Mouse (Mus musculus) midbrain, embryonic 10.5 days (tissue): ENCODE data around the gene Igf2bp2. TPM values are rescaled to one million over a fixed set of nuclear protein-coding genes. Genes with fewer than 3 reads are reported as not detected.

Source experiments
- DNase-seq: peaks from one replicate; pipeline ENCODE4 v3.0.0-alpha.2; 2017; ENCODE audit warnings: low spot score
- H3K27ac ChIP-seq: fragments of 300-500 bp; sonication (generic); replicated peaks from 2 replicates; pipeline ENCODE4 v1.5.1; 2016; ENCODE audit warnings: mild to moderate bottlenecking
- H3K27me3 ChIP-seq: fragments of 300-500 bp; sonication (generic); 2 replicates; pipeline ENCODE4 v1.6.1; 2016; ENCODE audit warnings: low read depth, mild to moderate bottlenecking; ENCODE audit not compliant: poor library complexity, severe bottlenecking
- H3K36me3 ChIP-seq: fragments of 300-500 bp; sonication (generic); 2 replicates; pipeline ENCODE4 v1.6.1; 2016; ENCODE audit warnings: mild to moderate bottlenecking, moderate library complexity
- H3K4me1 ChIP-seq: fragments of 300-500 bp; sonication (generic); 2 replicates; pipeline ENCODE4 v1.6.1; 2016
- H3K4me3 ChIP-seq: fragments of 300-500 bp; sonication (generic); 2 replicates; pipeline ENCODE4 v1.5.1; 2016; ENCODE audit warnings: mild to moderate bottlenecking, moderate library complexity
- H3K9me3 ChIP-seq: fragments of 300-500 bp; sonication (generic); replicated peaks from 2 replicates; pipeline ENCODE4 v1.6.1; 2016; ENCODE audit warnings: mild to moderate bottlenecking
- WGBS: fragments of 180-500 bp; shearing (Covaris S2); methylation state at CpG from one replicate; pipeline ENCODE4 v1.1.7; 2016; 5-methylcytosine and 5-hydroxymethylcytosine counted together
- polyA plus RNA-seq: library from polyadenylated mRNA; unstranded; fragments of >200 nt; fragmentation: Nextera tagmentation; extraction: Ambion mirVana; gene quantifications from 2 replicates; pipeline ENCODE4 v1.2.1, GENCODE M21; 2016

Igf2bp2 gene
- polyA plus RNA-seq, 1 experiment from 2014 or later = 148 TPM

- Histone ChIP-seq H3K9me3 (no peaks in the 10 kb centered on the region), H3K36me3 (peaks cover 7% of the 10 kb centered on the region), H3K27ac (peak overlapping the region; percentile 99), H3K4me3 (peak overlapping the region; percentile 92), H3K4me1 (peaks cover 34% of the 10 kb centered on the region), H3K27me3 (no peaks in the 10 kb centered on the region; the same call in 1 of the 2 replicates)
- 0% methylated on average over 27 of the region's 27 CpGs for WGBS
- DNase-seq = peak; percentile 69
These were observed 355 bp upstream of the Igf2bp2 start for GRCm38 (mm10) chr16:22163456-22163851.

GRCm38 (mm10) chr16:22162066-22162511 lies 1.0 kb downstream of the Igf2bp2 start:
- Histone ChIP-seq H3K36me3 (no peaks in the 10 kb centered on the region), H3K4me1 (peaks cover 40% of the 10 kb centered on the region), H3K27ac (peak overlapping the region; percentile 99), H3K9me3 (no peaks in the 10 kb centered on the region), H3K4me3 (peak overlapping the region; percentile 92), H3K27me3 (no peaks in the 10 kb centered on the region; the same call in 1 of the 2 replicates)
- under 1% methylated on average over 19 of the region's 19 CpGs for WGBS
- peak; percentile 64 for DNase-seq

DNA sequence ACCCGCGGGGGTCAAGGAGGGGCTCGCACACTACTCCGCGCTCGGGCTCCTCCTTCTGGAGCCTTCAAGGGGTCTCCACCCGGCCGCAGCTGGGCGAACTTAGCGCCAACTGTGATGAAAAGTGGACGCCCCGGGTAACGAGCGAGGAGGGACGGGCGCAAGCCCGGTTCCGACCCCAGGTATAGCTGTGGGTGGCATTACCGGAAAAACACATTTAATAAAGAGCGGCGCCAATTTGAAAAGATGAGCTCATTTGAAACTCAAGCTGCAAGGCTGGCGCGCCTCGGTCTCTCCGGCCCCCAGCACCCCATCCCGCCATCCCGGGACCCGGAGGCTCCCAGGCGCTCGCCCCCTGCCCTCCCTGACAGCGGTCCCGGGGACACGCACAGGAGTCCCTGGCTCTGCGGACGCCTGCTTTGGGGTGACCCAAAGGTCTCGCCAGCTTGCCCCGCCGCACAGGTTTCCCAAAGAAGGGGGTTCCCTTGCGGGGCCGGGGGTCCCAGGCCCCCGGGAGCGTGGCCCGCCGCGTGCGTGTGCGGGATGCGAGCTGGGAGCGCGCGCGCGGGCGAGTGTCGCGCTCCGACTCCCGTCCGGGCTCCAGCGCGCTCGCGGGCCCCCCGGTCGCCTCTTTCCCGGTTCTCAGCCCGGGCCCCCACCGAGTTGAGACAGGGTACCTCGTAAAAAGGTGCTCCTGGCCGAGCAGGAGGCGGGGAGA lies 1.6 kb downstream of the Igf2bp2 start:
- peak overlapping the region; percentile 92 for H3K4me3 ChIP-seq
- no peaks in the 10 kb centered on the region for H3K9me3 ChIP-seq
- H3K27me3 ChIP-seq = no peaks in the 10 kb centered on the region; the same call in 1 of the 2 replicates
- DNase-seq = peak; percentile 77
- H3K4me1 ChIP-seq = peaks cover 40% of the 10 kb centered on the region
- under 1% methylated on average over 71 of the region's 71 CpGs for WGBS
- H3K27ac ChIP-seq = peak overlapping the region; percentile 99
- H3K36me3 ChIP-seq = no peaks in the 10 kb centered on the region

DNA sequence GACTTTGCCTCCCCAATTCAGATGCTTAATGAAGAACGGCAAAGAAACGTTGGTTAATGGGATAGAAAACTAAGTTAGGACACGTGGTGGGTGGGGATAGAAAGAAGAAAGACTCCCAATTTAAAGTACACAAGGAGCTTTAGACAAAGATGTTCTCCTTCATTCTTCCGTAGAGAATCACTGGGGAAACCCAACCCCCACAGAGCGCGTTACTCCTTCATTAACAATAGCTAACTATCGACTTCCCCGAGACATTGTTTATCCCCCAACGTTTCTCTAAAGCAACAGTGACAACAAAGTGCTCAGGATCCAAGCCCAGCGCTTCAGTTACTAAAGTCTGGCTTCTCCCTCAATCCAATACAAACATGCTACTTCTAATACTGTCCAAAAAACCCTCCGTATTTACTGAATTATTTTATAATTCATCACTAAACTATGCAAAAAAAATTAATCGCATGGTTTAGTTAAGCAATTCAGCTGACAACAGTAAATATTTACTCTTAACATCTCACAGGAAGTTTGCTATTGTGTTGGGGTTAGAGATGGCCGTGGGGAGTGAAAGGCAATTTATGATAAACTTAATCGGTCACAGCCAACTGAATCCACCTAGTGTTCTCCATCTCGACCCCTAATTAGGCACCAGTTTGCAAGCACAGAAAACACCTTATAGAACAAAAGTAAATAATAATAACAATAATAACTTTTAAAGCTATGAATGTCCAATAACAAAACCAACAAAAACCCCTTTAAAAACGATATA lies 2.5 kb downstream of the Igf2bp2 start:
- H3K9me3 ChIP-seq = no peaks in the 10 kb centered on the region
- peak; percentile 25 for DNase-seq
- H3K4me3 ChIP-seq = peak overlapping the region; percentile 92
- no peaks in the 10 kb centered on the region; the same call in 1 of the 2 replicates for H3K27me3 ChIP-seq
- no peaks in the 10 kb centered on the region for H3K36me3 ChIP-seq
- H3K27ac ChIP-seq = peak overlapping the region; percentile 99
- WGBS = under 1% methylated on average over 16 of the region's 16 CpGs
- H3K4me1 ChIP-seq = peaks cover 40% of the 10 kb centered on the region

DNA sequence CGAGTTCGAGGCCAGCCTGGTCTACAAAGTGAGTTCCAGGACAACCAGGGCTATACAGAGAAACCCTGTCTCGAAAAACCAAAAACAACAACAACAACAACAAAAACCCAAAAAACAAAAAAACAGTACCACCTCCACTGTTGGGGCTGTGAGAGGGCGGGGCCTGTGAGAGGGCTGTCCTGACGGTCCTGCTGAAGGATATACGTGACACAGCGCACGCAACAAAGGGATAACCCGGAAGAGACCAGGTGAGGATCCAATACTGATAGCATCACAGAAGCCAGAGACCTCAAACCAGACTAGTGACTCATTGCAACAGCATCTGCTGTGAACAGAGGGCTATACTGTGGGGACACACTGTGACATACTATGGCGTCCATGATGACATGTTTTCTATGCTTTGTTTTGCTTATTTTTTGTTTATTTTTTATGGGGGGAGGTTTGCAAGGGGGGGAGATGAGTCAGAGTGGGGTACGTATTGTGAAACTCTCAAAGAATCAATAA lies 10.1 kb downstream of the Igf2bp2 start:
- Histone ChIP-seq H3K27me3 (no peaks in the 10 kb centered on the region), H3K4me3 (no peak overlapping the region), H3K4me1 (peaks cover 46% of the 10 kb centered on the region), H3K9me3 (no peaks in the 10 kb centered on the region), H3K27ac (no peak overlapping the region), H3K36me3 (0 out of 2 replicates have a peak, but pooled peaks cover 8% of the 10 kb centered on the region)
- no peak for DNase-seq
- 92% methylated on average over 11 of the region's 11 CpGs for WGBS

GRCm38 (mm10) chr16:22151706-22152315 lies 11.3 kb downstream of the Igf2bp2 start:
- peaks cover 54% of the 10 kb centered on the region for H3K4me1 ChIP-seq

DNA sequence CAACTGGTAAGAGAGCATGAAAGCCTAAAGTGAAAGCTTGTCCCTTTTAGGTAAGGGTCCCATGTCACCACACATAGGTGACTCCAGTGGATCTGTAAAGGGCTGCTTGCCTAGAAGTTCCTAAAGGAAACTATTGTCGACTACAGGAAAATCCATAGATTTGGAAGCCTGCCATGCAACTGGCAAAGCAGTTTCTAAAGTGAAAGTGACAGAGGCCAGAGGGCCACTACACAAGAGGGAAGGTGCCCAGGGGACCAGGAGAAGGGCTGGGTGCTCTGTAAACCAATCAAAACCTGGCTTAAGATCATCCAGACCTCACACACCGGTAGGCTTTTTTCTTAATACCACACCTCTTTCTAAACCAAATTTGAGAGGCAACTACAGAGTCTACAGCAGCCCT lies 12.7 kb downstream of the Igf2bp2 start:
- 0 out of 2 replicates have a peak overlapping the region, but pooled peaks have one; percentile 3 for H3K27ac ChIP-seq
- peaks cover 14% of the 10 kb centered on the region; the same call in 1 of the 2 replicates for H3K36me3 ChIP-seq
- DNase-seq = no peak
- H3K4me3 ChIP-seq = no peak overlapping the region
- no peaks in the 10 kb centered on the region for H3K27me3 ChIP-seq
- WGBS = 47% methylated on average over 2 of the region's 2 CpGs
- H3K4me1 ChIP-seq = peaks cover 54% of the 10 kb centered on the region
- no peaks in the 10 kb centered on the region for H3K9me3 ChIP-seq

More at GRCm38 (mm10) chr16:22151706-22152315, 11.3 kb downstream of the Igf2bp2 start:
- no peak for DNase-seq
- H3K36me3 ChIP-seq = 0 out of 2 replicates have a peak, but pooled peaks cover 13% of the 10 kb centered on the region
- peak overlapping the region; percentile 23; the same call in 1 of the 2 replicates for H3K4me3 ChIP-seq
- H3K27me3 ChIP-seq = no peaks in the 10 kb centered on the region
- WGBS = 17% methylated on average over 10 of the region's 11 CpGs
- peak overlapping the region; percentile 72 for H3K27ac ChIP-seq
- no peaks in the 10 kb centered on the region for H3K9me3 ChIP-seq

DNA sequence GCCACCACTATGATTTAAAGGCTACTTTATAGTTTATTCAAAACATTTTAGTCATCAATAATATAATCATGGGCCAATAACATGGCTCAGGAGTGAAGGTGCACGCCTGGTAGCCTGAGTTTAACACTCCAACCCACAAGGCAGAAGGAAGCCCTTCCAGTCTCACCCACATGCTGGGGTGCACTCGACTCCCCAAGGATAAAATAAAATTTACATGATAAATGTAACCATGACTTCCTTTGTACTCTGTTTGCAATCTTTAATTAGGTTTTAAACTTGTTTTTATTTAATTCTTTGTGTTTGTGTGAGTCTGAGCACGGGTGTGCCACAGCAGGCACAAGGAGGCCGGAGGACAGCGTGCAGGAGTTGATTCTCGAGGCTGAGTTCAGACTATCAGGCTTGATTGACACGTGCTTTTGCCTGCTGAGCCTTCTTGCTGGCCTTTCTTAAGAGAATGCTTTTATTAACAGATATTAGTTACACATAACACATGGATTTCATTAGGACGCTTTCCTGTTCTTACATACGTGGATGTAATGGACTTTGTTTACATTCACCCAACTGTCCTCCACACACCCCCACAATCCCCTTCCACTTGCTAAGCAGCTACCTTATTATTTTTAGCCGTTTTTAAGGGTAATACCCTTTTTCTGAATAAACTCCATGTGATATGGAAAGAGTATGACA lies 13.3 kb downstream of the Igf2bp2 start:
- peaks cover 54% of the 10 kb centered on the region for H3K4me1 ChIP-seq
- DNase-seq = no peak
- no peaks in the 10 kb centered on the region for H3K9me3 ChIP-seq
- H3K36me3 ChIP-seq = peaks cover 20% of the 10 kb centered on the region; the same call in 1 of the 2 replicates
- no peak overlapping the region for H3K27ac ChIP-seq
- WGBS = 33% methylated on average over 10 of the region's 10 CpGs
- no peaks in the 10 kb centered on the region for H3K27me3 ChIP-seq
- no peak overlapping the region for H3K4me3 ChIP-seq

GRCm38 (mm10) chr16:22149076-22149475 lies 14.0 kb downstream of the Igf2bp2 start:
- Histone ChIP-seq H3K9me3 (no peaks in the 10 kb centered on the region), H3K4me3 (no peak overlapping the region), H3K36me3 (peaks cover 28% of the 10 kb centered on the region), H3K27me3 (no peaks in the 10 kb centered on the region), H3K4me1 (peaks cover 54% of the 10 kb centered on the region), H3K27ac (no peak overlapping the region)
- 22% methylated on average over 2 of the region's 2 CpGs for WGBS
- no peak for DNase-seq

GRCm38 (mm10) chr16:22147131-22147530 lies 16.0 kb downstream of the Igf2bp2 start:
- DNase-seq = no peak
- WGBS = 81% methylated on average over 1 of the region's 1 CpGs

DNA sequence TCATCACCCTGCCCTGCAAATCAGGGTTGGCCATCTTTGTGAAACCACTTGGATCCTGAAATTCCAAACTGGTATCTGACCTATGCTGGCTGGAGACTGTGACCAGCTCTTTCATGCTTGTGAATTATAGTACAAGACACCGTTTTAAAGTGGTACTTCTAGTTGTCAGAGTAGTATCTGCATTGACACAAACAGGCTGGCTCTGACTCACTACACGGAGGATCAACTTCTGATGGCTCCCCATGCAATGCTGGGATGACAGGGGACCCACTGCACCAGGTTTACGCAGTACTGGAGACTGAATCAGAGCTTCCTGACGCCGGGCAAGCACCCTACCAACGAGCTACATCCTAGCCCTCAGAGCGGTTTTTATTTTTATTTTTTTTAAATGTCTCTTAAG lies 17.0 kb downstream of the Igf2bp2 start:
- Histone ChIP-seq H3K36me3 (peaks cover 49% of the 10 kb centered on the region), H3K9me3 (no peaks in the 10 kb centered on the region), H3K27ac (no peak overlapping the region), H3K27me3 (no peaks in the 10 kb centered on the region), H3K4me1 (peaks cover 40% of the 10 kb centered on the region), H3K4me3 (no peak overlapping the region)
- DNase-seq = no peak
- 93% methylated on average over 7 of the region's 7 CpGs for WGBS

More at GRCm38 (mm10) chr16:22147131-22147530, 16.0 kb downstream of the Igf2bp2 start:
- no peaks in the 10 kb centered on the region for H3K27me3 ChIP-seq
- no peak overlapping the region for H3K27ac ChIP-seq
- peaks cover 40% of the 10 kb centered on the region for H3K36me3 ChIP-seq
- no peak overlapping the region for H3K4me3 ChIP-seq
- H3K4me1 ChIP-seq = peaks cover 42% of the 10 kb centered on the region
- no peaks in the 10 kb centered on the region for H3K9me3 ChIP-seq

DNA sequence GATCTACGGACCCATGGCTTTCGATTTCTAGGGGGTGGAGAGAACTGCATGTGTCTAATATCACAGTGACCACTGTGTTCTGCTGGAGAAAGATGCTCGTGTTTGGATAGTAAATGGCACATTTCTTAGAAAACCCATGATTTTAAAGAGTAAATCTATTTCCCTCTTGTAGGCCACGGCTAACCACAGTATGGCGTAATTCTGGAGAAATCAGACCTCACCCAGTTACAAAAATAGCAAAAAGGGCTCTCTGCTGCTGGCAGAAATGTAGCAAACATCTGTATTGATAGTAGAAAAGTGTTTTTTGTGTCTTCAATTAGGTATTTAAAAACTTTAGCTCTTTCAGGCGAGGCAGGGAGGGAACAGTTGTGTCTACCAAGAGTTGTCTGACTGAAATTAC lies 18.6 kb downstream of the Igf2bp2 start:
- 92% methylated on average over 6 of the region's 6 CpGs for WGBS
- Histone ChIP-seq H3K4me3 (no peak overlapping the region), H3K36me3 (peaks cover 47% of the 10 kb centered on the region), H3K27ac (no peak overlapping the region), H3K4me1 (peaks cover 26% of the 10 kb centered on the region), H3K9me3 (no peaks in the 10 kb centered on the region), H3K27me3 (no peaks in the 10 kb centered on the region)
- DNase-seq = no peak
